Mouse (Mus musculus): ENCODE results near the gene Msi2. TPM values are rescaled to one million over a fixed set of nuclear protein-coding genes. Genes with fewer than 3 reads are reported as not detected.

The Msi2 gene
- polyA plus RNA-seq, 1 experiment from 2014 or later: 40.1 TPM

DNA sequence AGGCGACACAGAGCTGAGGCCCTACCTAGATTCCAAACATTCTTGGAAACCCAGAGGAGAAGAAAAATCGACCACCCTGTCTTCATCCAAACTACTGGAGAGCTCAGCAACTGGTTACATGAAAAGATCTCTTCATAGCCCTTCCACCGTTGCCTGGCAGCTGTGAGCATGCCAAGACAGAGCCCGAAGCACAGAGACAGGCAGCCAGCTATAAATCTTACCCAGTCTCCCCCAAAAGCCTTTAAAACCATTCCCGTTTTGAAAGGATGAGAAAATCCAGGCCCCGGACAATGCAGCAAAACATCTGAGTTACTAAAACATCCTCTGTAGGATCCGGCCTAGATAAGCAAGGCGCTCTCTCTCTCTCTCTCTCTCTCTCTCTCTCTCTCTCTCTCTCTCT is 124.3 kb downstream of the Msi2 start:
- Histone ChIP-seq H3K4me2 (replicated peaks; ENCODE audit: low read depth, low read length) (no peak overlapping the region), H3K27me3 (ENCODE audit: control insufficient read depth, insufficient read depth, low read length) (no peaks in the 10 kb centered on the region), H3K4me1 (replicated peaks; ENCODE audit: control insufficient read depth, insufficient read depth, low read length) (peaks cover 8% of the 10 kb centered on the region), H3K27ac (ENCODE audit: low read depth, low read length) (peak overlapping the region; percentile 53; the same call in 1 of the 2 replicates), H3K36me3 (ENCODE audit: control insufficient read depth, insufficient read depth, low read length) (no peaks in the 10 kb centered on the region), H3K4me3 (ENCODE audit: low read depth, low read length) (no peak overlapping the region), H3K9me3 (ENCODE audit: control insufficient read depth, low read length) (no peaks in the 10 kb centered on the region), H3K9ac (ENCODE audit: low read depth, low read length) (no peak overlapping the region)
- ATAC-seq (ENCODE audit: low FRiP score) (no peak), DNase-seq (ENCODE audit: low spot score) (no peak)
- 55% methylated on average over 7 of the region's 8 CpGs for WGBS

DNA sequence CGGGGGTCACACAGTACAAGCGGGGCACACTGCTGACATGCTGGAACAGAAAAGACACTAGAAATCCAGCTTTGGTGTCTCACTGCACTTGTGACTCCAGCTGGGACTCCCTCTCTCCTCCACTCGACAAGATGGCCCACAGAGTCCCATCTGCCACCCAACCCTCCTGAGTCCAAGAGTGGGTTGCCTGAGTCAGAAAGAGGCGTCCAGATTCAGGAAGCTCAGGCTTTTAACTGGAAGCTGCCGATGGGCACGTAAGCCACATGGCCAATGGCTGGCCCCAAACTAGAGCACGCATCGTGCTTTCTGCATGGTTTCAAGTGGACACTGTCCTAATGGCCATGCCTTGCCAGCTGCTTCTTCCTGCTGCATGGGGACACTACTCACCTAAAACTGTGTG is 126.2 kb downstream of the Msi2 start:
- no peak for DNase-seq (ENCODE audit: low spot score)
- Histone ChIP-seq H3K4me1 (replicated peaks; ENCODE audit: control insufficient read depth, insufficient read depth, low read length) (peaks cover 25% of the 10 kb centered on the region), H3K27me3 (ENCODE audit: control insufficient read depth, insufficient read depth, low read length) (no peaks in the 10 kb centered on the region), H3K9me3 (ENCODE audit: control insufficient read depth, low read length) (no peaks in the 10 kb centered on the region), H3K4me3 (ENCODE audit: low read depth, low read length) (no peak overlapping the region), H3K27ac (ENCODE audit: low read depth, low read length) (no peak overlapping the region), H3K4me2 (replicated peaks; ENCODE audit: low read depth, low read length) (no peak overlapping the region), H3K9ac (ENCODE audit: low read depth, low read length) (no peak overlapping the region), H3K36me3 (ENCODE audit: control insufficient read depth, insufficient read depth, low read length) (no peaks in the 10 kb centered on the region)
- 86% methylated on average over 8 of the region's 8 CpGs for WGBS
- no peak for ATAC-seq (ENCODE audit: low FRiP score)

DNA sequence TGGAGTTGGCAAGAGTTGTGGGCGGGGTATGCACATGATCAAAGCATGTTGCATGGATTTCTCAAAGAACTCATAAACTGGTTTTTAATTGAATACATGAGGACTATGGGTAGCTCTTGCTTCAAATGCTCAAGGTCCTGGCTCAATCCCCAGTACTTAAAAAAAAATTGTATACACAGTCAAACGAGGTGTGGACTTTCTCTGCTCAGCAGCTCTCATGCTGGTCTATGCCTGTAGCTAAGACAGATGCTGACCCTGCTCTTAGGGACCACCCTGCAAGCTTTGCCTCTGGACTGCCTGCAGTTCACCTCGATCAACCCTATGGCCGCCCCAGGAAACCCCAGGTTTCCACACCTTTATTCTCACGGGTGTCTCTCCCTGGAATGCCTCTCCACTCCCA is 127.7 kb downstream of the Msi2 start:
- DNase-seq (ENCODE audit: low spot score): no peak
- Histone ChIP-seq H3K36me3 (ENCODE audit: control insufficient read depth, insufficient read depth, low read length) (no peaks in the 10 kb centered on the region), H3K9me3 (ENCODE audit: control insufficient read depth, low read length) (no peaks in the 10 kb centered on the region), H3K27me3 (ENCODE audit: control insufficient read depth, insufficient read depth, low read length) (no peaks in the 10 kb centered on the region), H3K9ac (ENCODE audit: low read depth, low read length) (no peak overlapping the region), H3K4me2 (replicated peaks; ENCODE audit: low read depth, low read length) (no peak overlapping the region), H3K4me1 (replicated peaks; ENCODE audit: control insufficient read depth, insufficient read depth, low read length) (peaks cover 34% of the 10 kb centered on the region), H3K4me3 (ENCODE audit: low read depth, low read length) (no peak overlapping the region), H3K27ac (ENCODE audit: low read depth, low read length) (no peak overlapping the region)
- no peak for ATAC-seq (ENCODE audit: low FRiP score)
- WGBS: 84% methylated on average over 5 of the region's 5 CpGs

- no peak for DNase-seq (ENCODE audit: low spot score)
- no peak overlapping the region for H3K9ac ChIP-seq (ENCODE audit: low read depth, low read length)
- no peaks in the 10 kb centered on the region for H3K27me3 ChIP-seq (ENCODE audit: control insufficient read depth, insufficient read depth, low read length)
- no peaks in the 10 kb centered on the region for H3K36me3 ChIP-seq (ENCODE audit: control insufficient read depth, insufficient read depth, low read length)
- WGBS: 83% methylated on average over 6 of the region's 6 CpGs
- H3K4me2 ChIP-seq (replicated peaks; ENCODE audit: low read depth, low read length): no peak overlapping the region
- H3K4me3 ChIP-seq (ENCODE audit: low read depth, low read length): no peak overlapping the region
- H3K9me3 ChIP-seq (ENCODE audit: control insufficient read depth, low read length): no peaks in the 10 kb centered on the region
- peaks cover 43% of the 10 kb centered on the region for H3K4me1 ChIP-seq (replicated peaks; ENCODE audit: control insufficient read depth, insufficient read depth, low read length)
- ATAC-seq (ENCODE audit: low FRiP score): no peak
- H3K27ac ChIP-seq (ENCODE audit: low read depth, low read length): peak overlapping the region; percentile 96
These were observed 128.7 kb downstream of the Msi2 start for GRCm38 (mm10) chr11:88589641-88590040.

- no peak overlapping the region for H3K4me2 ChIP-seq (replicated peaks; ENCODE audit: low read depth, low read length)
- ATAC-seq (ENCODE audit: low FRiP score): no peak
- H3K9ac ChIP-seq (ENCODE audit: low read depth, low read length): 0 out of 2 replicates have a peak overlapping the region, but pooled peaks have one; percentile 8
- no peak overlapping the region for H3K4me3 ChIP-seq (ENCODE audit: low read depth, low read length)
- 37% methylated on average over 9 of the region's 9 CpGs for WGBS
- H3K36me3 ChIP-seq (ENCODE audit: control insufficient read depth, insufficient read depth, low read length): no peaks in the 10 kb centered on the region
- H3K4me1 ChIP-seq (replicated peaks; ENCODE audit: control insufficient read depth, insufficient read depth, low read length): peaks cover 52% of the 10 kb centered on the region
- no peak for DNase-seq (ENCODE audit: low spot score)
- peak overlapping the region; percentile 96 for H3K27ac ChIP-seq (ENCODE audit: low read depth, low read length)
- H3K27me3 ChIP-seq (ENCODE audit: control insufficient read depth, insufficient read depth, low read length): no peaks in the 10 kb centered on the region
- no peaks in the 10 kb centered on the region for H3K9me3 ChIP-seq (ENCODE audit: control insufficient read depth, low read length)
These were observed 129.6 kb downstream of the Msi2 start for GRCm38 (mm10) chr11:88588688-88589210.

DNA sequence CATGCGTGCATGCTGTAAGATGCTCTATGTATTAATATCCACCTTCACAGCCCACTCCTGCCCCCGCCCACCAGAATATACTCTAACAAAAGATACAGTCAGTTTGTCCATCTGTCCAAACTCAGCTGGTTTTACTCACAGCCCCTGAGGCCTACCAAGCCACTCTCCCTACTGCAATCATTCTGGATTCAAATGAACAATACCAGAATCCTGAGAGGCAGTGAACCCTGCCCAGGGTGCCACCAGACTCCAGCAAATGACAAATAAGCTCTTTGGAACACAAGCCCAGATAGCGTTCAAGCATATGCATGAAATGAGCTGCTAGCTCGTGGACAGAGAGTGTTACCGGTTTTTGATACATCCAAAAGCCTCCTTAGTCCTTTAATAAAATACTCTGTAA is 130.6 kb downstream of the Msi2 start:
- H3K36me3 ChIP-seq (ENCODE audit: control insufficient read depth, insufficient read depth, low read length): no peaks in the 10 kb centered on the region
- DNase-seq (ENCODE audit: low spot score) (no peak), ATAC-seq (ENCODE audit: low FRiP score) (no peak)
- no peak overlapping the region for H3K4me3 ChIP-seq (ENCODE audit: low read depth, low read length)
- H3K9ac ChIP-seq (ENCODE audit: low read depth, low read length): no peak overlapping the region
- H3K4me2 ChIP-seq (replicated peaks; ENCODE audit: low read depth, low read length): no peak overlapping the region
- 54% methylated on average over 5 of the region's 5 CpGs for WGBS
- H3K4me1 ChIP-seq (replicated peaks; ENCODE audit: control insufficient read depth, insufficient read depth, low read length): peaks cover 58% of the 10 kb centered on the region
- H3K9me3 ChIP-seq (ENCODE audit: control insufficient read depth, low read length): no peaks in the 10 kb centered on the region
- H3K27me3 ChIP-seq (ENCODE audit: control insufficient read depth, insufficient read depth, low read length): no peaks in the 10 kb centered on the region
- H3K27ac ChIP-seq (ENCODE audit: low read depth, low read length): peak overlapping the region; percentile 96

GRCm38 (mm10) chr11:88585880-88586279 is 132.4 kb downstream of the Msi2 start:
- Histone ChIP-seq H3K36me3 (ENCODE audit: control insufficient read depth, insufficient read depth, low read length) (no peaks in the 10 kb centered on the region), H3K4me3 (ENCODE audit: low read depth, low read length) (peak overlapping the region; percentile 18; the same call in 1 of the 2 replicates), H3K9ac (ENCODE audit: low read depth, low read length) (peak overlapping the region; percentile 51), H3K4me1 (replicated peaks; ENCODE audit: control insufficient read depth, insufficient read depth, low read length) (peaks cover 64% of the 10 kb centered on the region), H3K27me3 (ENCODE audit: control insufficient read depth, insufficient read depth, low read length) (no peaks in the 10 kb centered on the region), H3K27ac (ENCODE audit: low read depth, low read length) (peak overlapping the region; percentile 96), H3K9me3 (ENCODE audit: control insufficient read depth, low read length) (no peaks in the 10 kb centered on the region), H3K4me2 (replicated peaks; ENCODE audit: low read depth, low read length) (peak overlapping the region; percentile 35)
- WGBS: 44% methylated on average over 2 of the region's 2 CpGs
- DNase-seq (ENCODE audit: low spot score) (no peak), ATAC-seq (ENCODE audit: low FRiP score) (no peak)

DNA sequence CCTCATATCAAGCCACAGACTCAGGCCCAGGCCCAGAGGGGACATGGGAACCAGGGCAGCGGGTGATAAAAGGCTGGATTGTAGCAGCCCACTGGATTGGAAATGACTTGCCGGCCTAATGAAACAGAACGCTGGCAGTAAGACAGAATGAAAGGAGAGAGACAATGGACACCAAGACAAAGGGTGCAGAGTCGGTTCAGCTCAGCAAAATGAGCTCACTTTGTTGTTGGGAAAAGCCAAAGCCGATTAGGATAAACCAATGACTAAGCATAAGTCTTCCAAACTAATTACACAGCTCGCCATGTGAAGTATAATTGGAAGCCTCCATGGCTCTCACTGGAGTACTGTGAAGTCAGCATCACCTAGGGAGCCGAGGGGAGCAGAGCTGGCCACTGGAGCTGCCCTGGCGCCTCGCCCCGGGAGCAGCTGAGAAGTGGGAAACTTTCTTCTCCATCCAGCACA is 133.1 kb downstream of the Msi2 start:
- H3K4me3 ChIP-seq (ENCODE audit: low read depth, low read length): peak overlapping the region; percentile 18
- peak overlapping the region; percentile 52; the same call in 1 of the 2 replicates for H3K9ac ChIP-seq (ENCODE audit: low read depth, low read length)
- WGBS: 11% methylated on average over 10 of the region's 10 CpGs
- peak overlapping the region; percentile 96 for H3K27ac ChIP-seq (ENCODE audit: low read depth, low read length)
- DNase-seq (ENCODE audit: low spot score) (peak; percentile 80), ATAC-seq (ENCODE audit: low FRiP score) (peak; percentile 65)
- peaks cover 64% of the 10 kb centered on the region for H3K4me1 ChIP-seq (replicated peaks; ENCODE audit: control insufficient read depth, insufficient read depth, low read length)
- no peaks in the 10 kb centered on the region for H3K27me3 ChIP-seq (ENCODE audit: control insufficient read depth, insufficient read depth, low read length)
- no peaks in the 10 kb centered on the region for H3K9me3 ChIP-seq (ENCODE audit: control insufficient read depth, low read length)
- no peaks in the 10 kb centered on the region for H3K36me3 ChIP-seq (ENCODE audit: control insufficient read depth, insufficient read depth, low read length)
- H3K4me2 ChIP-seq (replicated peaks; ENCODE audit: low read depth, low read length): peak overlapping the region; percentile 35

- Histone ChIP-seq H3K9me3 (ENCODE audit: control insufficient read depth, low read length) (no peaks in the 10 kb centered on the region), H3K4me1 (replicated peaks; ENCODE audit: control insufficient read depth, insufficient read depth, low read length) (peaks cover 55% of the 10 kb centered on the region), H3K4me3 (ENCODE audit: low read depth, low read length) (no peak overlapping the region), H3K4me2 (replicated peaks; ENCODE audit: low read depth, low read length) (peak overlapping the region; percentile 2; the same call in 1 of the 2 replicates), H3K27ac (ENCODE audit: low read depth, low read length) (peak overlapping the region; percentile 96), H3K9ac (ENCODE audit: low read depth, low read length) (peak overlapping the region; percentile 52; the same call in 1 of the 2 replicates), H3K36me3 (ENCODE audit: control insufficient read depth, insufficient read depth, low read length) (no peaks in the 10 kb centered on the region), H3K27me3 (ENCODE audit: control insufficient read depth, insufficient read depth, low read length) (no peaks in the 10 kb centered on the region)
- ATAC-seq (ENCODE audit: low FRiP score) (no peak), DNase-seq (ENCODE audit: low spot score) (no peak)
- 11% methylated on average over 6 of the region's 6 CpGs for WGBS
These were observed 134.4 kb downstream of the Msi2 start for GRCm38 (mm10) chr11:88583866-88584265.

All from hindbrain, embryonic 11.5 days (tissue).